Mouse (Mus musculus) thymus, adult 2 months (tissue): ENCODE measurements at regions not wholly inside any gene's neighbourhood (a gene's known extent, or its start where the extent isn't known, plus 50 kb on each side); places are given as distances from the start of the nearest gene placed in this dataset.

Experiments used
- CTCF ChIP-seq: fragments of 200-500 bp; IDR thresholded peaks from 2 replicates; pipeline ENCODE4 v1.5.1; 2012; ENCODE audit warnings: mild to moderate bottlenecking, control low read depth, low read length, moderate library complexity, borderline replicate concordance; ENCODE audit not compliant: control insufficient read depth, poor library complexity, insufficient read depth; ENCODE audit errors: extremely low read depth
- POLR2A ChIP-seq: fragments of 200-500 bp; IDR thresholded peaks from 2 replicates; pipeline ENCODE4 v1.6.1; 2012; ENCODE audit warnings: mild to moderate bottlenecking, low read length, control low read depth, moderate library complexity; ENCODE audit not compliant: control insufficient read depth, poor library complexity, insufficient read depth; ENCODE audit errors: extremely low read depth

- no peak for TF ChIP-seq CTCF
- TF ChIP-seq POLR2A: no peak
These were observed 381.8 kb downstream of the Rps24 start for GRCm38 (mm10) chr14:24868756-24869155.
